Mouse (Mus musculus) frontal cortex, postnatal 36 days (tissue): Measurements from ENCODE around the gene Slc30a1.

Experiments used
- DNase-seq, 2 experiments: peaks; one replicate each; pipeline ENCODE4 v3.0.0; 2022; ENCODE audit warnings: low spot score in 2 of 2

The Slc30a1 gene

GRCm38 (mm10) chr1:191906571-191907430 is at the start of gene Slc30a1:
Slc30a1 (plus strand) TSS chr1:191906767.
- peak; percentile 98 to 99 for DNase-seq

GRCm38 (mm10) chr1:191856886-191857651 is 49.5 kb upstream of the Slc30a1 start:
- no peak for DNase-seq

- no peak for DNase-seq
These were observed 48.4 kb upstream of the Slc30a1 start for GRCm38 (mm10) chr1:191858136-191858535.

GRCm38 (mm10) chr1:191859847-191860246 is 46.7 kb upstream of the Slc30a1 start:
- DNase-seq = peak; percentile 39 to 67

GRCm38 (mm10) chr1:191861247-191861646 is 45.3 kb upstream of the Slc30a1 start:
- no peak for DNase-seq

GRCm38 (mm10) chr1:191863833-191864550 is 42.6 kb upstream of the Slc30a1 start:
- DNase-seq = no peak

GRCm38 (mm10) chr1:191864551-191865027 is 42.0 kb upstream of the Slc30a1 start:
- no peak for DNase-seq

GRCm38 (mm10) chr1:191872076-191872710 is 34.4 kb upstream of the Slc30a1 start:
- no peak for DNase-seq

GRCm38 (mm10) chr1:191875006-191875405 is 31.6 kb upstream of the Slc30a1 start:
- DNase-seq = no peak

- DNase-seq = no peak
These were observed 30.8 kb upstream of the Slc30a1 start for GRCm38 (mm10) chr1:191875683-191876305.

GRCm38 (mm10) chr1:191877681-191878080 is 28.9 kb upstream of the Slc30a1 start:
- DNase-seq = no peak

- DNase-seq = peak in 1 of 2 experiments; percentile 13
These were observed 28.0 kb upstream of the Slc30a1 start for GRCm38 (mm10) chr1:191878518-191878921.

GRCm38 (mm10) chr1:191880247-191880646 is 26.3 kb upstream of the Slc30a1 start:
- DNase-seq = no peak

- DNase-seq = no peak
These were observed 25.5 kb upstream of the Slc30a1 start for GRCm38 (mm10) chr1:191880921-191881609.

- DNase-seq = no peak
These were observed 24.9 kb upstream of the Slc30a1 start for GRCm38 (mm10) chr1:191881663-191882062.

- no peak for DNase-seq
These were observed 23.9 kb upstream of the Slc30a1 start for GRCm38 (mm10) chr1:191882474-191883206.

- DNase-seq = no peak
These were observed 22.9 kb upstream of the Slc30a1 start for GRCm38 (mm10) chr1:191883654-191884053.

- no peak for DNase-seq
These were observed 14.7 kb upstream of the Slc30a1 start for GRCm38 (mm10) chr1:191891912-191892311.

- DNase-seq = peak; percentile 84
These were observed 12.2 kb upstream of the Slc30a1 start for GRCm38 (mm10) chr1:191894386-191894785.

GRCm38 (mm10) chr1:191894857-191895256 is 11.7 kb upstream of the Slc30a1 start:
- no peak for DNase-seq
